Mouse (Mus musculus) G1E (cell line): ENCODE data around the gene Cnn2.

Experiments
- CTCF ChIP-seq: IDR thresholded peaks from 2 replicates; pipeline ENCODE4 v1.5.1; 2012; ENCODE audit warnings: low read depth, low read length, inconsistent platforms, mixed read lengths
- GATA1 ChIP-seq: IDR thresholded peaks from 2 replicates; pipeline ENCODE4 v1.6.1; 2012; ENCODE audit warnings: borderline replicate concordance, low read length, inconsistent platforms, mixed read lengths

DNA sequence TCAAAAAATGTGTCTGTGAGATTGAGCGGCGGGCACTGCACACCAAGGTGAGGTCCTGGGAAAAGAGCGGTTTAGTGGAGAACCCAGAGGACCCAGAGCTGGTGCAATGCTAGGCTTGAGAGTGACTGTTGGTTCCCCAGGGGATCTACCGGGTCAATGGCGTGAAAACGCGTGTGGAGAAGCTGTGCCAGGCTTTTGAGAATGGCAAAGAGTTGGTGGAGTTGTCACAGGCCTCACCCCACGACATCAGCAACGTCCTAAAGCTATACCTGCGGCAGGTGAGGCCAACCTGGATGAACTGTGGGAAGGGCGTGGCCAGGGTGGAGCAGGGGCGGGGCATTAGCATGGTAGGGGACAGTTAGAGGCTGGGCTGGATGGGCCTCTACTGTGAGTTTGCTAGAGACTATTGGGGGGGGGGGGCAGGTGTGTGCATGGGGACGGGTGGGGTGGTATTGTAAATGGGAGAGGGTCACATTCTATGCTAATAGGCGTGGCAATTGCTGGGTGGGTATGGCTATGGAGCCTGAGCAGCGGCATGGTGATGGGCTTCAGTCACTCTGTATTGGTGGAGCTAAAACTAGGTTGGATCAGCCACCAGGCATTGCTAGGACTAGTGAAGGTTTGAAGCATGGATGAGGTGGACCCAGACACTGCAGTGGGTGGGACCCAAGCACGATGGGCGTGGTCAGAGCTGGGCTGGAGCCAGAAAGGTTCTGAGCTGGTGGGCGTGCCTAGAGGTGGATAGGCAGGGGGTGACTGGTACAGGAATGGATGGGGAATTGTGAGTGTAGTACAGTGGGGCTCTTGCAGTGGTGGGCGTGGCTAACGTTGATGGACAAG lies 39.5 kb downstream of the Cnn2 start:
- TF ChIP-seq CTCF (no peak), GATA1 (no peak)
